Mouse (Mus musculus): ENCODE data around the gene Msh2. TPM values are rescaled to one million over a fixed set of nuclear protein-coding genes. Genes with fewer than 3 reads are reported as not detected.

Gene Msh2
- polyA plus RNA-seq, 1 experiment from 2014 or later: 76.8 TPM

- Histone ChIP-seq H3K4me3 (ENCODE audit: low read depth, low read length) (no peak overlapping the region), H3K9ac (ENCODE audit: low read depth, low read length) (no peak overlapping the region), H3K4me1 (replicated peaks; ENCODE audit: control insufficient read depth, insufficient read depth, low read length) (no peaks in the 10 kb centered on the region), H3K4me2 (replicated peaks; ENCODE audit: low read depth, low read length) (no peak overlapping the region), H3K36me3 (ENCODE audit: control insufficient read depth, insufficient read depth, low read length) (no peaks in the 10 kb centered on the region), H3K9me3 (ENCODE audit: control insufficient read depth, low read length) (no peaks in the 10 kb centered on the region), H3K27ac (ENCODE audit: low read depth, low read length) (no peak overlapping the region), H3K27me3 (ENCODE audit: control insufficient read depth, insufficient read depth, low read length) (no peaks in the 10 kb centered on the region)
- WGBS: 90% methylated on average over 8 of the region's 8 CpGs
- ATAC-seq (ENCODE audit: low FRiP score) (no peak), DNase-seq (ENCODE audit: low spot score) (no peak)
Measured at GRCm38 (mm10) chr17:87734471-87734870, 62.3 kb downstream of the Msh2 start.

GRCm38 (mm10) chr17:87737144-87737543 is 65.0 kb downstream of the Msh2 start:
- no peak overlapping the region for H3K27ac ChIP-seq (ENCODE audit: low read depth, low read length)
- WGBS: 80% methylated on average over 3 of the region's 3 CpGs
- DNase-seq (ENCODE audit: low spot score): no peak

GRCm38 (mm10) chr17:87739835-87740234 is 67.7 kb downstream of the Msh2 start:
- H3K36me3 ChIP-seq (ENCODE audit: control insufficient read depth, insufficient read depth, low read length): no peaks in the 10 kb centered on the region
- WGBS: 60% methylated on average over 1 of the region's 1 CpGs
- no peak overlapping the region for H3K9ac ChIP-seq (ENCODE audit: low read depth, low read length)
- no peaks in the 10 kb centered on the region for H3K4me1 ChIP-seq (replicated peaks; ENCODE audit: control insufficient read depth, insufficient read depth, low read length)
- no peaks in the 10 kb centered on the region for H3K9me3 ChIP-seq (ENCODE audit: control insufficient read depth, low read length)
- no peak overlapping the region for H3K4me2 ChIP-seq (replicated peaks; ENCODE audit: low read depth, low read length)
- H3K4me3 ChIP-seq (ENCODE audit: low read depth, low read length): no peak overlapping the region
- ATAC-seq (ENCODE audit: low FRiP score): no peak
- H3K27ac ChIP-seq (ENCODE audit: low read depth, low read length): no peak overlapping the region
- no peak for DNase-seq (ENCODE audit: low spot score)
- H3K27me3 ChIP-seq (ENCODE audit: control insufficient read depth, insufficient read depth, low read length): peaks cover 3% of the 10 kb centered on the region; the same call in 1 of the 2 replicates

More at GRCm38 (mm10) chr17:87737144-87737543, 65.0 kb downstream of the Msh2 start:
- Histone ChIP-seq H3K9me3 (ENCODE audit: control insufficient read depth, low read length) (no peaks in the 10 kb centered on the region), H3K4me2 (replicated peaks; ENCODE audit: low read depth, low read length) (no peak overlapping the region), H3K9ac (ENCODE audit: low read depth, low read length) (no peak overlapping the region), H3K36me3 (ENCODE audit: control insufficient read depth, insufficient read depth, low read length) (no peaks in the 10 kb centered on the region), H3K4me3 (ENCODE audit: low read depth, low read length) (no peak overlapping the region), H3K27me3 (ENCODE audit: control insufficient read depth, insufficient read depth, low read length) (no peaks in the 10 kb centered on the region), H3K4me1 (replicated peaks; ENCODE audit: control insufficient read depth, insufficient read depth, low read length) (no peaks in the 10 kb centered on the region)
- ATAC-seq (ENCODE audit: low FRiP score): 0 out of 2 replicates have a peak, but pooled peaks have one; percentile 27

- no peaks in the 10 kb centered on the region for H3K9me3 ChIP-seq (ENCODE audit: control insufficient read depth, low read length)
- H3K27ac ChIP-seq (ENCODE audit: low read depth, low read length): no peak overlapping the region
- H3K4me1 ChIP-seq (replicated peaks; ENCODE audit: control insufficient read depth, insufficient read depth, low read length): peaks cover 2% of the 10 kb centered on the region; the same call in 1 of the 2 replicates
- H3K27me3 ChIP-seq (ENCODE audit: control insufficient read depth, insufficient read depth, low read length): peaks cover 23% of the 10 kb centered on the region
- ATAC-seq (ENCODE audit: low FRiP score) (peak; percentile 58), DNase-seq (ENCODE audit: low spot score) (peak; percentile 54)
- peak overlapping the region; percentile 96 for H3K4me2 ChIP-seq (replicated peaks; ENCODE audit: low read depth, low read length)
- no peaks in the 10 kb centered on the region for H3K36me3 ChIP-seq (ENCODE audit: control insufficient read depth, insufficient read depth, low read length)
- WGBS: 13% methylated on average over 32 of the region's 32 CpGs
- H3K4me3 ChIP-seq (ENCODE audit: low read depth, low read length): peak overlapping the region; percentile 49
- H3K9ac ChIP-seq (ENCODE audit: low read depth, low read length): peak overlapping the region; percentile 52
Measured at GRCm38 (mm10) chr17:87744985-87745925, 73.1 kb downstream of the Msh2 start.

- peak; percentile 87 for ATAC-seq (ENCODE audit: low FRiP score)
- peaks cover 2% of the 10 kb centered on the region; the same call in 1 of the 2 replicates for H3K4me1 ChIP-seq (replicated peaks; ENCODE audit: control insufficient read depth, insufficient read depth, low read length)
- peak overlapping the region; percentile 52 for H3K9ac ChIP-seq (ENCODE audit: low read depth, low read length)
- peak overlapping the region; percentile 49 for H3K4me3 ChIP-seq (ENCODE audit: low read depth, low read length)
- no peaks in the 10 kb centered on the region for H3K9me3 ChIP-seq (ENCODE audit: control insufficient read depth, low read length)
- peaks cover 23% of the 10 kb centered on the region for H3K27me3 ChIP-seq (ENCODE audit: control insufficient read depth, insufficient read depth, low read length)
- H3K4me2 ChIP-seq (replicated peaks; ENCODE audit: low read depth, low read length): peak overlapping the region; percentile 96
- H3K36me3 ChIP-seq (ENCODE audit: control insufficient read depth, insufficient read depth, low read length): no peaks in the 10 kb centered on the region
- DNase-seq (ENCODE audit: low spot score): peak; percentile 71
- 3% methylated on average over 101 of the region's 101 CpGs for WGBS
- H3K27ac ChIP-seq (ENCODE audit: low read depth, low read length): no peak overlapping the region
Measured at GRCm38 (mm10) chr17:87745926-87746888, 74.1 kb downstream of the Msh2 start.

- DNase-seq (ENCODE audit: low spot score): no peak
- H3K4me2 ChIP-seq (replicated peaks; ENCODE audit: low read depth, low read length): no peak overlapping the region
- H3K27me3 ChIP-seq (ENCODE audit: control insufficient read depth, insufficient read depth, low read length): no peaks in the 10 kb centered on the region
- WGBS: 88% methylated on average over 4 of the region's 4 CpGs
- H3K27ac ChIP-seq (ENCODE audit: low read depth, low read length): no peak overlapping the region
- no peak overlapping the region for H3K4me3 ChIP-seq (ENCODE audit: low read depth, low read length)
- no peak overlapping the region for H3K9ac ChIP-seq (ENCODE audit: low read depth, low read length)
- no peaks in the 10 kb centered on the region for H3K4me1 ChIP-seq (replicated peaks; ENCODE audit: control insufficient read depth, insufficient read depth, low read length)
- H3K9me3 ChIP-seq (ENCODE audit: control insufficient read depth, low read length): no peaks in the 10 kb centered on the region
- no peak for ATAC-seq (ENCODE audit: low FRiP score)
- no peaks in the 10 kb centered on the region for H3K36me3 ChIP-seq (ENCODE audit: control insufficient read depth, insufficient read depth, low read length)
Measured at GRCm38 (mm10) chr17:87760315-87760714, 88.2 kb downstream of the Msh2 start.

- 43% methylated on average over 7 of the region's 7 CpGs for WGBS
- no peaks in the 10 kb centered on the region for H3K27me3 ChIP-seq (ENCODE audit: control insufficient read depth, insufficient read depth, low read length)
- DNase-seq (ENCODE audit: low spot score): no peak
Measured at GRCm38 (mm10) chr17:87763146-87763545, 91.0 kb downstream of the Msh2 start.

GRCm38 (mm10) chr17:87765031-87765430 is 92.9 kb downstream of the Msh2 start:
- H3K4me2 ChIP-seq (replicated peaks; ENCODE audit: low read depth, low read length): no peak overlapping the region
- H3K36me3 ChIP-seq (ENCODE audit: control insufficient read depth, insufficient read depth, low read length): no peaks in the 10 kb centered on the region
- H3K4me1 ChIP-seq (replicated peaks; ENCODE audit: control insufficient read depth, insufficient read depth, low read length): no peaks in the 10 kb centered on the region
- no peak for DNase-seq (ENCODE audit: low spot score)
- H3K27ac ChIP-seq (ENCODE audit: low read depth, low read length): no peak overlapping the region
- 92% methylated on average over 11 of the region's 11 CpGs for WGBS
- no peak for ATAC-seq (ENCODE audit: low FRiP score)
- no peak overlapping the region for H3K4me3 ChIP-seq (ENCODE audit: low read depth, low read length)
- no peaks in the 10 kb centered on the region for H3K27me3 ChIP-seq (ENCODE audit: control insufficient read depth, insufficient read depth, low read length)
- no peaks in the 10 kb centered on the region for H3K9me3 ChIP-seq (ENCODE audit: control insufficient read depth, low read length)
- no peak overlapping the region for H3K9ac ChIP-seq (ENCODE audit: low read depth, low read length)

More at GRCm38 (mm10) chr17:87763146-87763545, 91.0 kb downstream of the Msh2 start:
- Histone ChIP-seq H3K4me2 (replicated peaks; ENCODE audit: low read depth, low read length) (no peak overlapping the region), H3K9me3 (ENCODE audit: control insufficient read depth, low read length) (no peaks in the 10 kb centered on the region), H3K4me1 (replicated peaks; ENCODE audit: control insufficient read depth, insufficient read depth, low read length) (no peaks in the 10 kb centered on the region), H3K4me3 (ENCODE audit: low read depth, low read length) (no peak overlapping the region), H3K27ac (ENCODE audit: low read depth, low read length) (no peak overlapping the region), H3K36me3 (ENCODE audit: control insufficient read depth, insufficient read depth, low read length) (no peaks in the 10 kb centered on the region), H3K9ac (ENCODE audit: low read depth, low read length) (no peak overlapping the region)
- ATAC-seq (ENCODE audit: low FRiP score): no peak

All from hindbrain, embryonic 11.5 days (tissue).